Mouse (Mus musculus): ENCODE results near the gene Cdkal1.

GRCm38 (mm10) chr13:29565710-29566109, 289.8 kb downstream of the Cdkal1 start:
- TF ChIP-seq CTCF (IDR thresholded peaks at IDR 0.05; ENCODE audit: low read depth): no peak
- TF ChIP-seq EP300 (IDR thresholded peaks at IDR 0.05; ENCODE audit: low read depth): no peak

Measured in liver, postnatal 0 days (tissue).